Mouse (Mus musculus): ENCODE data around the gene Vmn2r8. TPM values are rescaled to one million over a fixed set of nuclear protein-coding genes. Genes with fewer than 3 reads are reported as not detected.

The Vmn2r8 gene
- polyA plus RNA-seq, 1 experiment = not detected

Other genes starting within 250 kb of the Vmn2r8 start
- gene Gak, start 179.1 kb downstream of the Vmn2r8 start, polyA plus RNA-seq (2012; rRNA removed) = 74.1 and 78.1 TPM in 2 replicates
- gene Tmem175, start 179.1 kb downstream of the Vmn2r8 start, polyA plus RNA-seq (2012; rRNA removed) = 63.1 and 66.6 TPM in 2 replicates
- gene Idua, start 148.5 kb downstream of the Vmn2r8 start, polyA plus RNA-seq (2012; rRNA removed) = 29.2 and 29.7 TPM in 2 replicates
- 52.4 and 59.1 TPM in 2 replicates for gene Dgkq, start 139.2 kb downstream of the Vmn2r8 start, polyA plus RNA-seq (2012; rRNA removed)
- 1.4 and 1.7 TPM in 2 replicates for gene Slc26a1, start 133.3 kb downstream of the Vmn2r8 start, polyA plus RNA-seq (2012; rRNA removed)
- 38.9 and 42.3 TPM in 2 replicates for gene Fgfrl1, start 116.5 kb downstream of the Vmn2r8 start, polyA plus RNA-seq (2012; rRNA removed)
- gene Rnf212, start 33.9 kb downstream of the Vmn2r8 start, polyA plus RNA-seq (2012; rRNA removed) = not detected in 2 replicates
- gene Tmed11, start 13.5 kb downstream of the Vmn2r8 start, polyA plus RNA-seq (2012; rRNA removed) = not detected in 2 replicates
- not detected in 2 replicates for gene Vmn2r9, start 43.8 kb upstream of the Vmn2r8 start, polyA plus RNA-seq (2012; rRNA removed)
- not detected in 2 replicates for gene Vmn2r10, start 197.7 kb upstream of the Vmn2r8 start, polyA plus RNA-seq (2012; rRNA removed)